Mouse (Mus musculus) megakaryocyte progenitor cell, adult 5-6 weeks (primary cell): Measurements from ENCODE around the gene Pglyrp1. TPM values are rescaled to one million over a fixed set of nuclear protein-coding genes. Genes with fewer than 3 reads are reported as not detected.

Source experiments
- ATAC-seq: replicated peaks from 2 replicates; pipeline ENCODE4 v1.8.0; 2016; ENCODE audit warnings: mild to moderate bottlenecking, moderate TSS enrichment, inconsistent platforms; ENCODE audit not compliant: poor library complexity
- total RNA-seq, 2 experiments: library from RNA; stranded (forward) in 1 of 2; stranded (reverse) in 1 of 2; fragments of 157-497, 149-512 nt in 1 of 2; fragments of 200-1000 nt in 1 of 2; gene quantifications; 2 replicates each; pipeline versions ENCODE4 v1.2.3 to v1.2.4; 2015 to 2017

Pglyrp1 gene
- total RNA-seq, 2 experiments from 2014 or later: 35.6 to 265 TPM

- ATAC-seq: peak; percentile 62
Measured at GRCm38 (mm10) chr7:18884745-18885422, 13.8 kb downstream of the Pglyrp1 start.

- ATAC-seq: no peak
Measured at GRCm38 (mm10) chr7:18886963-18887362, 15.8 kb downstream of the Pglyrp1 start.

- no peak for ATAC-seq
Measured at GRCm38 (mm10) chr7:18890848-18891247, 19.7 kb downstream of the Pglyrp1 start.

GRCm38 (mm10) chr7:18891872-18892599 lies 20.9 kb downstream of the Pglyrp1 start:
- peak; percentile 89 for ATAC-seq

GRCm38 (mm10) chr7:18893009-18893408 lies 21.9 kb downstream of the Pglyrp1 start:
- no peak for ATAC-seq

- peak; percentile 75 for ATAC-seq
Measured at GRCm38 (mm10) chr7:18893651-18894430, 22.7 kb downstream of the Pglyrp1 start.

- no peak for ATAC-seq
Measured at GRCm38 (mm10) chr7:18896536-18896935, 25.4 kb downstream of the Pglyrp1 start.

GRCm38 (mm10) chr7:18900513-18900912 lies 29.4 kb downstream of the Pglyrp1 start:
- ATAC-seq: no peak

GRCm38 (mm10) chr7:18902486-18902885 lies 31.4 kb downstream of the Pglyrp1 start:
- no peak for ATAC-seq

GRCm38 (mm10) chr7:18904971-18905370 lies 33.8 kb downstream of the Pglyrp1 start:
- ATAC-seq: no peak

GRCm38 (mm10) chr7:18909797-18910196 lies 38.7 kb downstream of the Pglyrp1 start:
- ATAC-seq: peak; percentile 16; the same call in 1 of the 2 replicates

- peak; percentile 95 for ATAC-seq
Measured at GRCm38 (mm10) chr7:18910241-18910831, 39.2 kb downstream of the Pglyrp1 start, which contains the start of gene Ccdc61. Gene Ccdc61 (minus strand): TSS chr7:18910415.

- 0 out of 2 replicates have a peak, but pooled peaks have one; percentile 31 for ATAC-seq
Measured at GRCm38 (mm10) chr7:18916254-18916653, 45.1 kb downstream of the Pglyrp1 start.

GRCm38 (mm10) chr7:18917931-18918330 lies 46.8 kb downstream of the Pglyrp1 start:
- ATAC-seq: no peak

GRCm38 (mm10) chr7:18921069-18921468 lies 49.9 kb downstream of the Pglyrp1 start:
- ATAC-seq: no peak

GRCm38 (mm10) chr7:18922807-18923206 lies 51.7 kb downstream of the Pglyrp1 start:
- no peak for ATAC-seq

- no peak for ATAC-seq
Measured at GRCm38 (mm10) chr7:18923267-18923666, 52.1 kb downstream of the Pglyrp1 start.

- ATAC-seq: no peak
Measured at GRCm38 (mm10) chr7:18923711-18924191, 52.6 kb downstream of the Pglyrp1 start.

- no peak for ATAC-seq
Measured at GRCm38 (mm10) chr7:18924321-18924720, 53.2 kb downstream of the Pglyrp1 start.

- ATAC-seq: peak; percentile 98
Measured at GRCm38 (mm10) chr7:18925162-18925938, 54.2 kb downstream of the Pglyrp1 start, which contains the start of gene Nova2. Gene Nova2 (plus strand): TSS chr7:18925888.
